Mouse (Mus musculus): ENCODE data around the gene Arl5c.
"Not testable (repeated sequence)": the region's sequence is repeated elsewhere in the genome, so short reads cannot be mapped to it uniquely, and the experiment has no call there.

Arl5c gene

GRCm38 (mm10) chr11:97960907-97961306 is 35.1 kb downstream of the Arl5c start:
- DNase-seq (ENCODE audit: low spot score in 2 of 2), result no peak

- no peak for DNase-seq (ENCODE audit: low spot score in 2 of 2)
Measured at GRCm38 (mm10) chr11:97959300-97959680, 36.7 kb downstream of the Arl5c start.

GRCm38 (mm10) chr11:97958641-97959299 is 37.2 kb downstream of the Arl5c start:
- no peak for DNase-seq (ENCODE audit: low spot score in 2 of 2)

GRCm38 (mm10) chr11:97956905-97957560 is 38.9 kb downstream of the Arl5c start:
- no peak for DNase-seq (ENCODE audit: low spot score in 2 of 2)

- no peak for DNase-seq (ENCODE audit: low spot score in 2 of 2)
Measured at GRCm38 (mm10) chr11:97955915-97956314, 40.1 kb downstream of the Arl5c start.

GRCm38 (mm10) chr11:97955146-97955902 is 40.7 kb downstream of the Arl5c start:
- no peak for DNase-seq (ENCODE audit: low spot score in 2 of 2)

- no peak for DNase-seq (ENCODE audit: low spot score in 2 of 2)
Measured at GRCm38 (mm10) chr11:97954469-97955141, 41.4 kb downstream of the Arl5c start.

- DNase-seq (ENCODE audit: low spot score in 2 of 2), result no peak
Measured at GRCm38 (mm10) chr11:97953939-97954275, 42.1 kb downstream of the Arl5c start.

- no peak for DNase-seq (ENCODE audit: low spot score in 2 of 2)
Measured at GRCm38 (mm10) chr11:97953179-97953938, 42.6 kb downstream of the Arl5c start.

GRCm38 (mm10) chr11:97952367-97953006 is 43.5 kb downstream of the Arl5c start:
- DNase-seq (ENCODE audit: low spot score in 2 of 2), result no peak

- DNase-seq (ENCODE audit: low spot score in 2 of 2), result no peak
Measured at GRCm38 (mm10) chr11:97949703-97950475, 46.1 kb downstream of the Arl5c start.

- DNase-seq (ENCODE audit: low spot score in 2 of 2), result no peak
Measured at GRCm38 (mm10) chr11:97947426-97947825, 48.6 kb downstream of the Arl5c start.

- DNase-seq (ENCODE audit: low spot score in 2 of 2), result not testable (repeated sequence)
Measured at GRCm38 (mm10) chr11:97945738-97946289, 50.2 kb downstream of the Arl5c start.

- DNase-seq (ENCODE audit: low spot score in 2 of 2), result no peak
Measured at GRCm38 (mm10) chr11:97945031-97945430, 51.0 kb downstream of the Arl5c start.

GRCm38 (mm10) chr11:97943256-97943655 is 52.7 kb downstream of the Arl5c start:
- no peak for DNase-seq (ENCODE audit: low spot score in 2 of 2)

GRCm38 (mm10) chr11:97942420-97943111 is 53.4 kb downstream of the Arl5c start:
- DNase-seq (ENCODE audit: low spot score in 2 of 2), result no peak
